In genomic region chr8:11346225-11346624, GRCm38 (mm10) we compare ENCODE assay signal across 19 mouse cellular contexts. TPM values are rescaled to one million over a fixed set of nuclear protein-coding genes. Genes with fewer than 3 reads are reported as not detected.
A peak's percentile ranks its signal among the peaks of the same experiment; 100 is the strongest.
DNase-seq lines count a peak whose midpoint lies in the region; TF ChIP-seq lines count a peak whose summit lies in the region.
"Had no signal": no experiment of that assay in that cellular context is flagged by ENCODE, and none has a peak within 500 bp of the region (broad histone marks: within the 10 kb centered on the region; RNA-seq: fewer than 3 reads in every experiment).

No protein-coding gene starts in this region.

- no peak for TF ChIP-seq POLR2A in lung, adult 2 months (IDR thresholded peaks at IDR 0.05; ENCODE audit: borderline replicate concordance, extremely low read depth, low read depth, low read length)

- WGBS in lung, adult 2 months: 59% methylated on average over 10 of the region's 10 CpGs

- peaks cover 41% of the 10 kb centered on the region for H3K4me1 ChIP-seq in lung, adult 2 months (ENCODE audit: control insufficient read depth, insufficient read depth, low read length)
- H3K4me1 ChIP-seq: forebrain, embryonic 13.5 days; neural tube, embryonic 15.5 days had no signal

- DNase-seq in gastrocnemius, adult 2 months: no peak
- no peak for DNase-seq in gastrocnemius, postnatal 4 days (ENCODE audit: low spot score in 2 of 2)
- DNase-seq in lung, adult 18-20 months: peak; percentile 68 to 72
- no peak for DNase-seq in lung, adult 2 months
- DNase-seq in kidney, postnatal 36 days: peak; percentile 70 to 79
- peak; percentile 70 for DNase-seq in yolk sac, embryonic 10.5 days (ENCODE audit: low spot score)
- DNase-seq in cerebellum, postnatal 14 days: no peak
- no peak for DNase-seq in layer of hippocampus, adult 9-10 months (ENCODE audit: low spot score)
- DNase-seq: cerebellum, adult 8-10 months; gastrocnemius, postnatal 25 days; midbrain, embryonic 14.5 days; right cerebral cortex, postnatal 14 days; thymus, adult 18-20 months had no signal

- no peak overlapping the region for H3K4me3 ChIP-seq in gastrocnemius, adult 2 months
- H3K4me3 ChIP-seq in lung, adult 2 months (replicated peaks; ENCODE audit: extremely low read depth, low read depth, low read length): no peak overlapping the region
- H3K4me3 ChIP-seq: forebrain, embryonic 13.5 days; limb, embryonic 12.5 days; liver, embryonic 12.5 days; lung, embryonic 15.5 days; megakaryocyte, embryonic 14.5 days; neural tube, embryonic 15.5 days had no signal

- intact Hi-C loops in gastrocnemius, adult 2 months (cut with DNase I): loop anchor here (5.0 kb wide), 1 partner anchor 34 kb away; the partner anchor contains the start of genes Col4a1 and Col4a2

- H3K27ac ChIP-seq in gastrocnemius, adult 2 months: peak overlapping the region; percentile 77
- H3K27ac ChIP-seq: forebrain, embryonic 13.5 days; limb, embryonic 12.5 days; liver, embryonic 12.5 days; neural tube, embryonic 15.5 days had no signal

- no peak for TF ChIP-seq CTCF in gastrocnemius, adult 2 months (IDR thresholded peaks at IDR 0.05)
- TF ChIP-seq CTCF in lung, adult 2 months (IDR thresholded peaks at IDR 0.05; ENCODE audit: insufficient read depth, low read length): no peak

RNA-seq across cellular contexts. Expression of gene Col4a1, which starts 33.6 kb away (rescaled TPM):
- 100 to 1,000 TPM in 1 of 2 experiments, 10 to 100 TPM in 1; 73.3 to 117 TPM for total RNA-seq in gastrocnemius, adult 2 months (2021)
- total RNA-seq in gastrocnemius, postnatal 4 days (2021): 1,000 to 10,000 TPM in 1 of 2 experiments, 100 to 1,000 TPM in 1; 969 to 1,074 TPM
- polyA plus RNA-seq in lung, adult 2 months (2012; rRNA removed): 556 and 580 TPM in 2 replicates

RNA-seq across cellular contexts. Expression of gene Col4a2, which starts 33.6 kb away (rescaled TPM):
- 10 to 100 TPM; 51.3 to 69.5 TPM for total RNA-seq in gastrocnemius, adult 2 months (2021)
- total RNA-seq in gastrocnemius, postnatal 4 days (2021): 100 to 1,000 TPM; 480 to 481 TPM
- polyA plus RNA-seq in lung, adult 2 months (2012; rRNA removed): 219 and 237 TPM in 2 replicates

Comparison
In these comparisons a context has a peak if more than half of its experiments do, and no peak if none do; other contexts are left out.
1. DNase-seq: peak in lung, adult 18-20 months (2 of 2), kidney, postnatal 36 days (2 of 2) and yolk sac, embryonic 10.5 days (single experiment); none in gastrocnemius, adult 2 months (single experiment), gastrocnemius, postnatal 4 days (0 of 2), lung, adult 2 months (single experiment), cerebellum, postnatal 14 days (0 of 2) and layer of hippocampus, adult 9-10 months (single experiment).
2. RNA of gene Col4a1, which starts 33.6 kb away (total RNA-seq): 969 to 1,074 TPM in gastrocnemius, postnatal 4 days; 73.3 to 117 TPM in gastrocnemius, adult 2 months; every median in the first group is over 4 times any median in the second.
3. RNA of gene Col4a2, which starts 33.6 kb away (total RNA-seq): 480 to 481 TPM in gastrocnemius, postnatal 4 days; 51.3 to 69.5 TPM in gastrocnemius, adult 2 months; every median in the first group is over 4 times any median in the second.